Mouse (Mus musculus): ENCODE results near the gene Ankrd44. TPM values are rescaled to one million over a fixed set of nuclear protein-coding genes. Genes with fewer than 3 reads are reported as not detected.
"Not testable (repeated sequence)": the region's sequence is repeated elsewhere in the genome, so short reads cannot be mapped to it uniquely, and the experiment has no call there.

Ankrd44 gene
- total RNA-seq (2022), result 10 to 100 TPM in 1 of 4 experiments, 1 to 10 TPM in 3; 6.9 to 13.4 (median 8.3) TPM

- peak; percentile 77 for DNase-seq (ENCODE audit: low spot score)
Measured at GRCm38 (mm10) chr1:54925971-54926771, at the start of gene Ankrd44. Gene Ankrd44, minus strand, starts transcription at chr1:54926387.

GRCm38 (mm10) chr1:54971687-54972404 is 45.7 kb upstream of the Ankrd44 start:
- DNase-seq (ENCODE audit: low spot score), result no peak

GRCm38 (mm10) chr1:54966858-54967257 is 40.7 kb upstream of the Ankrd44 start:
- DNase-seq (ENCODE audit: low spot score), result no peak

GRCm38 (mm10) chr1:54965159-54965995 is 39.2 kb upstream of the Ankrd44 start:
- no peak for DNase-seq (ENCODE audit: low spot score)

GRCm38 (mm10) chr1:54961724-54962123 is 35.5 kb upstream of the Ankrd44 start:
- no peak for DNase-seq (ENCODE audit: low spot score)

- DNase-seq (ENCODE audit: low spot score), result no peak
Measured at GRCm38 (mm10) chr1:54960613-54961165, 34.5 kb upstream of the Ankrd44 start.

- DNase-seq (ENCODE audit: low spot score), result no peak
Measured at GRCm38 (mm10) chr1:54958525-54958924, 32.3 kb upstream of the Ankrd44 start.

- DNase-seq (ENCODE audit: low spot score), result not testable (repeated sequence)
Measured at GRCm38 (mm10) chr1:54956995-54957394, 30.8 kb upstream of the Ankrd44 start.

- no peak for DNase-seq (ENCODE audit: low spot score)
Measured at GRCm38 (mm10) chr1:54954856-54955255, 28.7 kb upstream of the Ankrd44 start.

GRCm38 (mm10) chr1:54944648-54945047 is 18.5 kb upstream of the Ankrd44 start:
- no peak for DNase-seq (ENCODE audit: low spot score)

- no peak for DNase-seq (ENCODE audit: low spot score)
Measured at GRCm38 (mm10) chr1:54935466-54935865, 9.3 kb upstream of the Ankrd44 start.

- peak; percentile 21 for DNase-seq (ENCODE audit: low spot score)
Measured at GRCm38 (mm10) chr1:54934911-54935310, 8.7 kb upstream of the Ankrd44 start.

- DNase-seq (ENCODE audit: low spot score), result no peak
Measured at GRCm38 (mm10) chr1:54933646-54934045, 7.5 kb upstream of the Ankrd44 start.

- DNase-seq (ENCODE audit: low spot score), result no peak
Measured at GRCm38 (mm10) chr1:54932456-54933115, 6.4 kb upstream of the Ankrd44 start.

- no peak for DNase-seq (ENCODE audit: low spot score)
Measured at GRCm38 (mm10) chr1:54931231-54931630, 5.0 kb upstream of the Ankrd44 start.

- DNase-seq (ENCODE audit: low spot score), result no peak
Measured at GRCm38 (mm10) chr1:54930670-54931200, 4.5 kb upstream of the Ankrd44 start.

- peak; percentile 29 for DNase-seq (ENCODE audit: low spot score)
Measured at GRCm38 (mm10) chr1:54925451-54925934, 694 bp downstream of the Ankrd44 start.

GRCm38 (mm10) chr1:54924760-54925159 is 1.4 kb downstream of the Ankrd44 start:
- no peak for DNase-seq (ENCODE audit: low spot score)

GRCm38 (mm10) chr1:54924309-54924685 is 1.9 kb downstream of the Ankrd44 start:
- DNase-seq (ENCODE audit: low spot score), result no peak
